Mouse (Mus musculus) lung, postnatal 0 days (tissue): ENCODE data around the gene Trim67.

ENCODE experiments used
- CTCF ChIP-seq: IDR thresholded peaks from 2 replicates; pipeline ENCODE4 v1.5.1; 2016; ENCODE audit warnings: antibody characterized with exemption, mild to moderate bottlenecking
- EP300 ChIP-seq: IDR thresholded peaks from 2 replicates; pipeline ENCODE4 v1.6.1; 2016; ENCODE audit warnings: antibody characterized with exemption, mild to moderate bottlenecking, control low read depth

- TF ChIP-seq CTCF (peak; percentile 50), EP300 (no peak)
These were observed 17.2 kb downstream of the Trim67 start for GRCm38 (mm10) chr8:124810056-124810610.
